Mouse (Mus musculus): ENCODE measurements at regions not wholly inside any gene's neighbourhood (a gene's known extent, or its start where the extent isn't known, plus 50 kb on each side); places are given as distances from the start of the nearest gene placed in this dataset.

GRCm38 (mm10) chr1:71735606-71736005, 82.6 kb upstream of the Fn1 start:
- Histone ChIP-seq H3K4me1 (ENCODE audit: control insufficient read depth, insufficient read depth, low read length) (no peaks in the 10 kb centered on the region), H3K4me3 (replicated peaks; ENCODE audit: insufficient read depth, low read depth, low read length) (no peak overlapping the region), H3K27me3 (ENCODE audit: control insufficient read depth, insufficient read depth, low read length) (no peaks in the 10 kb centered on the region), H3K27ac (ENCODE audit: insufficient read depth, low read length) (no peak overlapping the region)
- no peak for TF ChIP-seq CTCF (IDR thresholded peaks at IDR 0.05; ENCODE audit: borderline replicate concordance, insufficient read depth, low read depth, low read length)
- TF ChIP-seq POLR2A (IDR thresholded peaks at IDR 0.05; ENCODE audit: borderline replicate concordance, insufficient read depth, low read length), result no peak
- WGBS, result 75% methylated on average over 3 of the region's 3 CpGs
- no peak for DNase-seq

GRCm38 (mm10) chr1:71731623-71732022, 78.6 kb upstream of the Fn1 start:
- no peaks in the 10 kb centered on the region for H3K27me3 ChIP-seq (ENCODE audit: control insufficient read depth, insufficient read depth, low read length)
- H3K27ac ChIP-seq (ENCODE audit: insufficient read depth, low read length), result no peak overlapping the region
- no peak overlapping the region for H3K4me3 ChIP-seq (replicated peaks; ENCODE audit: insufficient read depth, low read depth, low read length)
- no peaks in the 10 kb centered on the region for H3K4me1 ChIP-seq (ENCODE audit: control insufficient read depth, insufficient read depth, low read length)
- DNase-seq, result no peak
- TF ChIP-seq POLR2A (IDR thresholded peaks at IDR 0.05; ENCODE audit: borderline replicate concordance, insufficient read depth, low read length) (no peak), CTCF (IDR thresholded peaks at IDR 0.05; ENCODE audit: borderline replicate concordance, insufficient read depth, low read depth, low read length) (no peak)

GRCm38 (mm10) chr1:71731011-71731410, 78.0 kb upstream of the Fn1 start:
- DNase-seq, result no peak
- no peak overlapping the region for H3K4me3 ChIP-seq (replicated peaks; ENCODE audit: insufficient read depth, low read depth, low read length)
- H3K4me1 ChIP-seq (ENCODE audit: control insufficient read depth, insufficient read depth, low read length), result no peaks in the 10 kb centered on the region
- 77% methylated on average over 4 of the region's 4 CpGs for WGBS
- H3K27me3 ChIP-seq (ENCODE audit: control insufficient read depth, insufficient read depth, low read length), result no peaks in the 10 kb centered on the region
- no peak overlapping the region for H3K27ac ChIP-seq (ENCODE audit: insufficient read depth, low read length)
- no peak for TF ChIP-seq CTCF (IDR thresholded peaks at IDR 0.05; ENCODE audit: borderline replicate concordance, insufficient read depth, low read depth, low read length)
- no peak for TF ChIP-seq POLR2A (IDR thresholded peaks at IDR 0.05; ENCODE audit: borderline replicate concordance, insufficient read depth, low read length)

GRCm38 (mm10) chr1:71728852-71729347, 75.9 kb upstream of the Fn1 start:
- no peak overlapping the region for H3K27ac ChIP-seq (ENCODE audit: insufficient read depth, low read length)
- 93% methylated on average over 8 of the region's 8 CpGs for WGBS

GRCm38 (mm10) chr1:71723816-71724215, 70.8 kb upstream of the Fn1 start:
- Histone ChIP-seq H3K4me3 (replicated peaks; ENCODE audit: insufficient read depth, low read depth, low read length) (no peak overlapping the region), H3K4me1 (ENCODE audit: control insufficient read depth, insufficient read depth, low read length) (no peaks in the 10 kb centered on the region), H3K27me3 (ENCODE audit: control insufficient read depth, insufficient read depth, low read length) (no peaks in the 10 kb centered on the region), H3K27ac (ENCODE audit: insufficient read depth, low read length) (no peak overlapping the region)
- no peak for DNase-seq
- TF ChIP-seq CTCF (IDR thresholded peaks at IDR 0.05; ENCODE audit: borderline replicate concordance, insufficient read depth, low read depth, low read length), result no peak
- no peak for TF ChIP-seq POLR2A (IDR thresholded peaks at IDR 0.05; ENCODE audit: borderline replicate concordance, insufficient read depth, low read length)
- 73% methylated on average over 7 of the region's 7 CpGs for WGBS

More at GRCm38 (mm10) chr1:71728852-71729347, 75.9 kb upstream of the Fn1 start:
- Histone ChIP-seq H3K4me1 (ENCODE audit: control insufficient read depth, insufficient read depth, low read length) (no peaks in the 10 kb centered on the region), H3K4me3 (replicated peaks; ENCODE audit: insufficient read depth, low read depth, low read length) (no peak overlapping the region), H3K27me3 (ENCODE audit: control insufficient read depth, insufficient read depth, low read length) (no peaks in the 10 kb centered on the region)
- TF ChIP-seq POLR2A (IDR thresholded peaks at IDR 0.05; ENCODE audit: borderline replicate concordance, insufficient read depth, low read length) (no peak), CTCF (IDR thresholded peaks at IDR 0.05; ENCODE audit: borderline replicate concordance, insufficient read depth, low read depth, low read length) (no peak)
- DNase-seq, result no peak

- no peak for TF ChIP-seq POLR2A (IDR thresholded peaks at IDR 0.05; ENCODE audit: borderline replicate concordance, insufficient read depth, low read length)
- TF ChIP-seq CTCF (IDR thresholded peaks at IDR 0.05; ENCODE audit: borderline replicate concordance, insufficient read depth, low read depth, low read length), result no peak
- H3K27ac ChIP-seq (ENCODE audit: insufficient read depth, low read length), result no peak overlapping the region
- no peaks in the 10 kb centered on the region for H3K4me1 ChIP-seq (ENCODE audit: control insufficient read depth, insufficient read depth, low read length)
- no peaks in the 10 kb centered on the region for H3K27me3 ChIP-seq (ENCODE audit: control insufficient read depth, insufficient read depth, low read length)
- WGBS, result 70% methylated on average over 2 of the region's 2 CpGs
- H3K4me3 ChIP-seq (replicated peaks; ENCODE audit: insufficient read depth, low read depth, low read length), result no peak overlapping the region
- DNase-seq, result no peak
Measured at GRCm38 (mm10) chr1:71723039-71723397, 70.0 kb upstream of the Fn1 start.

- H3K4me1 ChIP-seq (ENCODE audit: control insufficient read depth, insufficient read depth, low read length), result no peaks in the 10 kb centered on the region
- no peak for TF ChIP-seq CTCF (IDR thresholded peaks at IDR 0.05; ENCODE audit: borderline replicate concordance, insufficient read depth, low read depth, low read length)
- no peak for TF ChIP-seq POLR2A (IDR thresholded peaks at IDR 0.05; ENCODE audit: borderline replicate concordance, insufficient read depth, low read length)
- H3K27ac ChIP-seq (ENCODE audit: insufficient read depth, low read length), result no peak overlapping the region
- no peaks in the 10 kb centered on the region for H3K27me3 ChIP-seq (ENCODE audit: control insufficient read depth, insufficient read depth, low read length)
- 81% methylated on average over 6 of the region's 6 CpGs for WGBS
- no peak for DNase-seq
- no peak overlapping the region for H3K4me3 ChIP-seq (replicated peaks; ENCODE audit: insufficient read depth, low read depth, low read length)
Measured at GRCm38 (mm10) chr1:71722211-71723038, 69.4 kb upstream of the Fn1 start.
